Mouse (Mus musculus): Measurements from ENCODE around the gene Gm29049.
"Not testable (repeated sequence)": the region's sequence is repeated elsewhere in the genome, so short reads cannot be mapped to it uniquely, and the experiment has no call there.

The Gm29049 gene

DNA sequence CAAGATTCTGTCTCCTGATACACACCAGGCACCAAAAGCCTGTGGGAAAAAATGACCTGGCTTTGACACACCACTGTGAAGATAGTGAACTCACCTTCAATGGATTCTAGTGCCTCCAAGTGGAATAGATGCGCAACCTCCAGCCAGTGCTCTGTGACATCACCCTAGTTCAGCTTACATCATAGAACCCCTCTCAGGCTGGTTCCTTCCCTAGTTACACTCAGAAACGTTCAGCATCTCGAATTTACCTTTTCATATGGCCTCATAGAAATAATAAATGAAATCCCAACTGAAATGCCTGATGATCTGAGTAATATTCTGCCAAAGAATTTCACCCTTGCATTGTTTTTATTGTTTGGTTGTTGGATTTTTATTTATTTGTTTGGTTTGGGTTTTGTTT, at the start of gene Gm29049:
Gene Gm29049 (minus strand): TSS at position 101 of the 400 bp plus-strand sequence.
- not testable (repeated sequence) for DNase-seq (ENCODE audit: low spot score)

Measured in urinary bladder, postnatal 10 days (tissue).